Comparison of ENCODE assay signal across 1 mouse cellular context in the genomic region with DNA sequence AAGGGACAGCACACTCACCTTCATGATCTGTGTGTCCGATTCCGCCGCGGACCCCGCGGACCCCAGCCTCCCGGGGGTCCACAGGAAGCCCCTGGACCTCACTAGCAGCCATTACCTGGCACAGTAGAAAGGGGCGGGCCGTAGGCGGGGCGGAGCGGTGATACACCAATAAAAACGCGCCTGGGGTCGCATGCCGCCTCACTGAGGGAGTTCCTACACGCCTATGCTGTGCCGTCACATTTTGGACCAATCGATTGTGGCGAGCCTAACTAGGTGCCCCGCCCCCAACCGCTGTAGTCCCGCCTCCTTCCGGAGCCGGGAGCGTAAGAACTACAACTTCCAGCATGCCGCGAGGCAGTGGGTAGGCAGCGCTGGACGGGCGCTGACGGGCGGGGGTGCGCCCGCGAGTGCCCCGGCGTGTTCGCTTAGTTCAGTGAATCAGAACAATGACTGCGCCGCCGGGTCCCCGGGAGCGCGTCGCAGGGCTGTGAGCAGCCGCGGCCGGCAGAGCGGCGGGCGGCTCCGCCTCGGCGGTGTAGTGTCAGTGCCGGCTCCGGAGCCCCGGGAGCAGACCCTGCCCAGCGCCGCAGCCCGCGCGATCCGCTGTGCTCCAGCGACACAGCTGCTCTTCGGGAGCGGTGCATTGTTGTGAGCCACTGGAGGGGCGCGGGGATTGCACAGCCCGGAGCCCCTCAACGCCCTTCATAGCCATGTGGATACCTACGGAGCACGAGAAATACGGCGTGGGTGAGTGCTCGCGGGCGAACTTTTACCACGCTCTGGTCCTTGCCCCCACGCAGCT.
A peak's percentile ranks its signal among the peaks of the same experiment; 100 is the strongest.
TF ChIP-seq lines count a peak whose summit lies in the region.

Gene Zfp277 (minus strand): TSS at position 255 of the 802 bp plus-strand sequence.
Gene Dock4 (plus strand): TSS at position 305 of the 802 bp plus-strand sequence.

TF ChIP-seq in myocyte, 11 proteins besides CTCF, POLR2A, EP300 and RAD21 (continued from another document):
- TF ChIP-seq MYOG (IDR thresholded peaks at IDR 0.05; ENCODE audit: control insufficient read depth in 1 of 3, insufficient read depth in 1 of 3, insufficient read length in 2 of 3, low read depth in 2 of 3) (peak in 1 of 3 experiments; percentile 26), TCF12 (IDR thresholded peaks at IDR 0.05; ENCODE audit: insufficient read depth, poor library complexity, severe bottlenecking) (no peak), MYOD1 (IDR thresholded peaks at IDR 0.05; ENCODE audit: control insufficient read depth in 1 of 3, insufficient read length in 2 of 3, low read depth in 2 of 3) (peak in 1 of 3 experiments; percentile 54), TCF3 (IDR thresholded peaks at IDR 0.05; ENCODE audit: insufficient read length, low read depth) (peak; percentile 1)
